Mouse (Mus musculus): Measurements from ENCODE around the gene Aasdhppt.

DNA sequence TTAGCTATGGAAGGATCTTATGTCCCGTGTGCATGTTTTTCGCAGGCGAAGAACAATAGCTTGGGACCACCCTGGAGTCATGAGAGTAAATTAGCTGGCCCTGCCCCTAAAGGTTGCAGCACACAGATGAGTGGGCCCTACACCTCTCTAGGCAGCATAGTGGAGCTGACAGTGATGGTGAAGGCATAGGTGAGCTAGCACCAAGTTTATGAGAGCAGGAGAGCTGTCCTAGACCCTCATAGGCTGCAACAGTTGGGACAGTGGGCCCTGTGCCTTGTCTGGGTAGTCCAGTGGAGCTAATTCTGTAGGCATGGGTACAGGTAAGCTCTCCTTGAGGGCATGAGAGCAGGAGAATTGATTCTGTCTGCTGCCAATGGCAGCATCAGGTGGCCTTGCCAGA is 42.4 kb downstream of the Aasdhppt start:
- TF ChIP-seq CTCF (conservative IDR thresholded peaks at IDR 0.05; ENCODE audit: insufficient read depth, insufficient read length, low read depth, low read length), result no peak
- no peak for TF ChIP-seq POLR2A (IDR thresholded peaks at IDR 0.05; ENCODE audit: low read depth, low read length)
